Mouse (Mus musculus) heart, postnatal 0 days (tissue): ENCODE measurements at regions not wholly inside any gene's neighbourhood (a gene's known extent, or its start where the extent isn't known, plus 50 kb on each side); places are given as distances from the start of the nearest gene placed in this dataset.

ENCODE experiments used
- CTCF ChIP-seq: IDR thresholded peaks from 2 replicates; pipeline ENCODE4 v1.5.1; 2016; ENCODE audit warnings: antibody characterized with exemption, control low read depth, low read depth
- EP300 ChIP-seq: IDR thresholded peaks from 2 replicates; pipeline ENCODE4 v1.6.1; 2016; ENCODE audit warnings: antibody characterized with exemption, low read depth

- TF ChIP-seq EP300 (no peak), CTCF (no peak)
Observed at GRCm38 (mm10) chr6:31098106-31098505, 139.2 kb upstream of the Klf14 start.
